Mouse (Mus musculus): ENCODE data around the gene Cd300ld5.
"Not testable (repeated sequence)": the region's sequence is repeated elsewhere in the genome, so short reads cannot be mapped to it uniquely, and the experiment has no call there.

Cd300ld5 gene

GRCm38 (mm10) chr11:115026912-115027311, 10.7 kb downstream of the Cd300ld5 start, which contains the start of gene Cd300ld4:
Gene Cd300ld4 (minus strand): TSS chr11:115027012.
- not testable (repeated sequence) for DNase-seq

DNA sequence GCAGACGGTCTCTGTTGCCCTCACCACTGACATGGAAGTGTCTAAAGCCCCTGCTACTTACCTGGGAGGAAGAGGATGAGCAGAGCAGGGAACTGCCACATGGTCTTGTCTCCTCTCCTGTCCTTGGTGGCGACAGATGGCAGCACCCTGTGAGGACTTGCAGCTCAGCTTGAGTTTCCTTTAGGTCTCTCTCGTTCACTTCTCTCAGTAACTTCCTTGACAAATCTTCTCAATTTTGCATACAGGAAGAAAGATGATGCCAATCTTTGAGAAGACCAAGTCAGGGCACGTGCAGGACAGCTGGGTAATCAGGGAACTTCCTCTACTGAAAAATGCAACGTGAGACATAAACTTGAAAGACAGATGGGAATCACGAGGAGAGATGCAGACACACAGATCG, 21.5 kb downstream of the Cd300ld5 start, which contains the start of gene Cd300ld2:
TSS of gene Cd300ld2 (minus strand) at position 101 of the 400 bp plus-strand sequence.
- not testable (repeated sequence) for DNase-seq

- no peak for DNase-seq
Measured at GRCm38 (mm10) chr11:115004070-115004469, 33.5 kb downstream of the Cd300ld5 start.

DNA sequence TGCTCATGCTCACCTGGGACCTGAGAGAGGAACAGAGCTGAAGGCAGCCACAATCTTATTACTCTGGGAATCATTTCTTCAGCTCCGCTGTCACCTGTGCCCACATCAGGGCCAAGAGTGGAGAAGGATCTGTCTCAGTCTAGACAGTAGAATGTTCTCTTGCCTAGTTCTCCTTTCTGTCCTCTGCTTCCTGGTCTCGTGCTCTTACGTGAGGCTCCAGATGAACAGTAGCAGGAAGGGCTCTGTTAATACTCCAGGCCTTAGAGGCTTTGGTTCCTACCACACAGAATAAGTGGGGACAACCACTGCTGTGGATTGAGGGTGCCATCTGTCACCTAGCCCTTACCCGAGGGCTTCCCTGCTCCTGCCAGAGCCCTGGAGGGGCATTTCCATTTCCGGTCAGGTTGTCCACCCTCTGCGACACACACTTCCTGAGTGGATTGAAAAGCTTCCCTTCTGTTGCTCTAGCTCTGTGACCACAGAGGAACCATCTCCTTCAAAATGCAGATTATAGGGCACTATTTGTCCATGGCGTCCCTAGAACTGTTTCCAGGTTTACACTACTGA, 36.0 kb downstream of the Cd300ld5 start, which contains the start of gene Cd300c2:
TSS of gene Cd300c2 (minus strand) at position 407 of the 567 bp plus-strand sequence.
- DNase-seq = no peak

DNA sequence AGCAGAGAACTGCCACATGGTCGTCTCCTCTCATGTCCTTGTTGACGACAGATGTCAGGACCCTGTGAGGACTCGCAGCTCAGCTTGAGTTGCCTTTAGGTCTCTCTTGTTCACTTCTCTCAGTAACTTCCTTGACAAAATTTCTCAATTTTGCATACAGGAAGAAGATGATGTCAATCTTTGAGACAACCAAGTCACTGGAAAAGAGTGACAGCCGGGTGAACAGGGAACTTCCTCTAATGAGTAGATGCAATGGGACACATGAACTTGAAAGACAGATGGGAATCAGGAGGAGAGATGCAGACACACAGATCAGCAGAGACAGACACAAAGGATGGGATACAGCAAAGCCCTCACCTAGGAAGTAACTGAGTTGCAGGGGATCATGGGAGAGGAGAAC, 47.8 kb downstream of the Cd300ld5 start, which contains the start of gene Cd300ld:
TSS of gene Cd300ld (minus strand) at position 130 of the 400 bp plus-strand sequence.
- DNase-seq = no peak

- no peak for DNase-seq
Measured at GRCm38 (mm10) chr11:114981866-114982265, 55.7 kb downstream of the Cd300ld5 start.

Data from thymus, postnatal 4 days (tissue).